Mouse (Mus musculus): ENCODE results near the gene S100a7a. TPM values are rescaled to one million over a fixed set of nuclear protein-coding genes. Genes with fewer than 3 reads are reported as not detected.

The S100a7a gene
- polyA plus RNA-seq, 1 experiment from 2014 or later, result not detected

Other genes with a start within 250 kb of the S100a7a start
- gene Ints3, start 220.4 kb upstream of the S100a7a start, polyA plus RNA-seq (2014; fragmentation: Nextera tagmentation; extraction: Ambion mirVana), result 30.1 and 35.2 TPM in 2 replicates
- 1.4 and 4.0 TPM in 2 replicates for gene Npr1, start 188.2 kb upstream of the S100a7a start, polyA plus RNA-seq (2014; fragmentation: Nextera tagmentation; extraction: Ambion mirVana)
- 262 and 269 TPM in 2 replicates for gene Ilf2, start 177.9 kb upstream of the S100a7a start, polyA plus RNA-seq (2014; fragmentation: Nextera tagmentation; extraction: Ambion mirVana)
- 106 and 112 TPM in 2 replicates for gene Snapin, start 163.0 kb upstream of the S100a7a start, polyA plus RNA-seq (2014; fragmentation: Nextera tagmentation; extraction: Ambion mirVana)
- gene Chtop, start 144.5 kb upstream of the S100a7a start, polyA plus RNA-seq (2014; fragmentation: Nextera tagmentation; extraction: Ambion mirVana), result 116 and 123 TPM in 2 replicates
- 15.8 and 18.6 TPM in 2 replicates for gene S100a1, start 139.6 kb upstream of the S100a7a start, polyA plus RNA-seq (2014; fragmentation: Nextera tagmentation; extraction: Ambion mirVana)
- gene S100a13, start 139.6 kb upstream of the S100a7a start, polyA plus RNA-seq (2014; fragmentation: Nextera tagmentation; extraction: Ambion mirVana), result 6.9 and 11.0 TPM in 2 replicates
- not detected in 2 replicates for gene S100a14, start 127.2 kb upstream of the S100a7a start, polyA plus RNA-seq (2014; fragmentation: Nextera tagmentation; extraction: Ambion mirVana)
- gene S100a16, start 116.8 kb upstream of the S100a7a start, polyA plus RNA-seq (2014; fragmentation: Nextera tagmentation; extraction: Ambion mirVana), result 22.5 and 33.3 TPM in 2 replicates
- 0.31 and 2.0 TPM in 2 replicates for gene S100a3, start 93.4 kb upstream of the S100a7a start, polyA plus RNA-seq (2014; fragmentation: Nextera tagmentation; extraction: Ambion mirVana)
- gene S100a2, start 63.8 kb upstream of the S100a7a start, polyA plus RNA-seq (2014; fragmentation: Nextera tagmentation; extraction: Ambion mirVana), result not detected in 2 replicates
- not detected in 2 replicates for gene Gm42674, start 52.1 kb upstream of the S100a7a start, polyA plus RNA-seq (2014; fragmentation: Nextera tagmentation; extraction: Ambion mirVana)
- gene S100a4, start 50.2 kb upstream of the S100a7a start, polyA plus RNA-seq (2014; fragmentation: Nextera tagmentation; extraction: Ambion mirVana), result 1.2 TPM in 1 of 2 replicates, not detected in the other
- gene S100a5, start 45.5 kb upstream of the S100a7a start, polyA plus RNA-seq (2014; fragmentation: Nextera tagmentation; extraction: Ambion mirVana), result not detected in 2 replicates
- gene S100a6, start 41.1 kb upstream of the S100a7a start, polyA plus RNA-seq (2014; fragmentation: Nextera tagmentation; extraction: Ambion mirVana), result 11.8 and 27.5 TPM in 2 replicates
- gene S100a8, start 15.0 kb downstream of the S100a7a start, polyA plus RNA-seq (2014; fragmentation: Nextera tagmentation; extraction: Ambion mirVana), result 1.8 and 9.7 TPM in 2 replicates
- 0.46 and 7.1 TPM in 2 replicates for gene S100a9, start 41.7 kb downstream of the S100a7a start, polyA plus RNA-seq (2014; fragmentation: Nextera tagmentation; extraction: Ambion mirVana)
- gene Pglyrp4, start 72.9 kb downstream of the S100a7a start, polyA plus RNA-seq (2014; fragmentation: Nextera tagmentation; extraction: Ambion mirVana), result not detected in 2 replicates
- not detected in 2 replicates for gene Gm5849, start 123.9 kb downstream of the S100a7a start, polyA plus RNA-seq (2014; fragmentation: Nextera tagmentation; extraction: Ambion mirVana)